In genomic region chr11:57319374-57319773, GRCm38 (mm10) we compare ENCODE assay signal across 24 mouse cellular contexts.
DNase-seq lines count a peak whose midpoint lies in the region; ATAC-seq and TF ChIP-seq lines count a peak whose summit lies in the region.
"Had no signal": no experiment of that assay in that cellular context is flagged by ENCODE, and none has a peak within 500 bp of the region (broad histone marks: within the 10 kb centered on the region; RNA-seq: fewer than 3 reads in every experiment).

No protein-coding gene starts in this region.

- 86% methylated on average over 3 of the region's 3 CpGs for WGBS in midbrain, embryonic 10.5 days
- 80% methylated on average over 3 of the region's 3 CpGs for WGBS in stomach, postnatal 0 days
- 96% methylated on average over 3 of the region's 3 CpGs for WGBS in hindbrain, embryonic 13.5 days

- no peak for TF ChIP-seq CTCF in cortical plate, adult 2 months (IDR thresholded peaks at IDR 0.05; ENCODE audit: extremely low read depth, insufficient read depth, low read length)
- no peak for TF ChIP-seq CTCF in stomach, postnatal 0 days (IDR thresholded peaks at IDR 0.05; ENCODE audit: low read depth)

- H3K4me2 ChIP-seq in stomach, postnatal 0 days (replicated peaks; ENCODE audit: low read depth): no peak overlapping the region
- H3K4me2 ChIP-seq in hindbrain, embryonic 13.5 days: no peak overlapping the region
- H3K4me2 ChIP-seq: neural tube, embryonic 13.5 days had no signal

- no peaks in the 10 kb centered on the region for H3K9me3 ChIP-seq in midbrain, embryonic 10.5 days (replicated peaks)
- H3K9me3 ChIP-seq in stomach, postnatal 0 days (ENCODE audit: control insufficient read depth, low read length): no peaks in the 10 kb centered on the region
- H3K9me3 ChIP-seq in hindbrain, embryonic 13.5 days: no peaks in the 10 kb centered on the region
- H3K9me3 ChIP-seq: forebrain, embryonic 10.5 days; neural tube, embryonic 13.5 days had no signal

- H3K9ac ChIP-seq in stomach, postnatal 0 days (ENCODE audit: low read length): no peak overlapping the region
- H3K9ac ChIP-seq in hindbrain, embryonic 13.5 days: no peak overlapping the region
- H3K9ac ChIP-seq: forebrain, postnatal 0 days; liver, embryonic 14.5 days; neural tube, embryonic 13.5 days had no signal

- DNase-seq in frontal cortex, postnatal 36 days (ENCODE audit: low spot score in 2 of 2): peak; percentile 65 to 66
- DNase-seq in frontal cortex, postnatal 10 days (ENCODE audit: low spot score in 2 of 2): no peak
- DNase-seq in layer of hippocampus, postnatal 10 days (ENCODE audit: low spot score in 2 of 2): peak; percentile 61 to 65
- peak; percentile 17 to 39 for DNase-seq in right cerebral cortex, postnatal 10 days (ENCODE audit: low spot score in 2 of 2)
- DNase-seq in midbrain, embryonic 10.5 days (ENCODE audit: low spot score): no peak
- no peak for DNase-seq in stomach, postnatal 0 days (ENCODE audit: low spot score)
- DNase-seq: adrenal gland, postnatal 14 days; cerebellum, adult 11 months; cerebellum, postnatal 36 days; forebrain, postnatal 0 days; gastrocnemius, postnatal 14 days; heart, adult 18-20 months; heart, postnatal 4 days; kidney, adult 11 months; midbrain, embryonic 14.5 days; thymus, postnatal 4 days had no signal

- peaks cover 8% of the 10 kb centered on the region for H3K4me1 ChIP-seq in cortical plate, adult 2 months (ENCODE audit: control insufficient read depth, insufficient read depth, low read length)
- H3K4me1 ChIP-seq in midbrain, embryonic 10.5 days: peaks cover 10% of the 10 kb centered on the region
- no peaks in the 10 kb centered on the region for H3K4me1 ChIP-seq in stomach, postnatal 0 days (replicated peaks; ENCODE audit: control insufficient read depth, insufficient read depth)
- peaks cover 19% of the 10 kb centered on the region for H3K4me1 ChIP-seq in hindbrain, embryonic 13.5 days (replicated peaks)

- no peaks in the 10 kb centered on the region for H3K36me3 ChIP-seq in midbrain, embryonic 10.5 days
- no peaks in the 10 kb centered on the region for H3K36me3 ChIP-seq in stomach, postnatal 0 days (ENCODE audit: control insufficient read depth, insufficient read depth, low read length)
- H3K36me3 ChIP-seq in hindbrain, embryonic 13.5 days: no peaks in the 10 kb centered on the region
- H3K36me3 ChIP-seq: forebrain, embryonic 10.5 days; neural tube, embryonic 13.5 days had no signal

- H3K4me3 ChIP-seq in cortical plate, adult 2 months (ENCODE audit: insufficient read depth, low read length): no peak overlapping the region
- no peak overlapping the region for H3K4me3 ChIP-seq in midbrain, embryonic 10.5 days
- no peak overlapping the region for H3K4me3 ChIP-seq in stomach, postnatal 0 days (ENCODE audit: low read depth, low read length)
- no peak overlapping the region for H3K4me3 ChIP-seq in hindbrain, embryonic 13.5 days
- H3K4me3 ChIP-seq: forebrain, embryonic 10.5 days; neural tube, embryonic 13.5 days had no signal

- no peak for TF ChIP-seq POLR2A in cortical plate, adult 2 months (IDR thresholded peaks at IDR 0.05; ENCODE audit: extremely low read depth, insufficient read depth, low read length)

- no peak for ATAC-seq in stomach, postnatal 0 days (ENCODE audit: low FRiP score, low TSS enrichment)
- no peak for ATAC-seq in hindbrain, embryonic 13.5 days (ENCODE audit: low FRiP score)
- ATAC-seq: CD4-positive, CD25-positive, alpha-beta regulatory T cell, adult 4 months; forebrain, postnatal 0 days; hindbrain, embryonic 16.5 days; Patski had no signal

- H3K27ac ChIP-seq in cortical plate, adult 2 months (ENCODE audit: insufficient read depth, low read length): peak overlapping the region; percentile 39; the same call in 1 of the 2 replicates
- no peak overlapping the region for H3K27ac ChIP-seq in midbrain, embryonic 10.5 days (replicated peaks)
- H3K27ac ChIP-seq in stomach, postnatal 0 days (replicated peaks): no peak overlapping the region
- no peak overlapping the region for H3K27ac ChIP-seq in hindbrain, embryonic 13.5 days
- H3K27ac ChIP-seq: forebrain, embryonic 10.5 days; liver, embryonic 14.5 days; neural tube, embryonic 13.5 days had no signal

- H3K27me3 ChIP-seq in midbrain, embryonic 10.5 days (ENCODE audit: low read depth, poor library complexity, severe bottlenecking): no peaks in the 10 kb centered on the region
- H3K27me3 ChIP-seq in stomach, postnatal 0 days (ENCODE audit: control insufficient read depth, insufficient read depth, low read length): no peaks in the 10 kb centered on the region
- no peaks in the 10 kb centered on the region for H3K27me3 ChIP-seq in hindbrain, embryonic 13.5 days
- H3K27me3 ChIP-seq: neural tube, embryonic 13.5 days had no signal

- TF ChIP-seq EP300 in stomach, postnatal 0 days (optimal IDR thresholded peaks at IDR 0.05): no peak

Comparison
In these comparisons a context has a peak if more than half of its experiments do, and no peak if none do; other contexts are left out.
1. DNase-seq: peak in frontal cortex, postnatal 36 days (2 of 2), layer of hippocampus, postnatal 10 days (2 of 2) and right cerebral cortex, postnatal 10 days (2 of 2); none in frontal cortex, postnatal 10 days (0 of 2), midbrain, embryonic 10.5 days (single experiment) and stomach, postnatal 0 days (single experiment).